Mouse (Mus musculus) heart, embryonic 14.5 days (tissue): ENCODE measurements at regions not wholly inside any gene's neighbourhood (a gene's known extent, or its start where the extent isn't known, plus 50 kb on each side); places are given as distances from the start of the nearest gene placed in this dataset.
"Not testable (repeated sequence)": the region's sequence is repeated elsewhere in the genome, so short reads cannot be mapped to it uniquely, and the experiment has no call there.

Experiments
- ATAC-seq: fragments of 200-750 bp; cut with Nextera tagmentation; 2 replicates; pipeline ENCODE4 v1.8.0; 2017; ENCODE audit warnings: low read depth, moderate TSS enrichment; ENCODE audit not compliant: insufficient number of reproducible peaks, insufficient read depth, low FRiP score
- H3K27ac ChIP-seq, 2 experiments: fragments of 200-500 bp in 1 of 2; fragments of 300-500 bp in 1 of 2; sonication (generic) in 1 of 2; replicated peaks in 1 of 2; 2 replicates each; pipeline ENCODE4 v1.5.1; 2012 to 2014; ENCODE audit warnings: low read depth in 2 of 2, low read length in 2 of 2, control low read depth in 1 of 2, mild to moderate bottlenecking in 1 of 2, mixed read lengths in 1 of 2; ENCODE audit not compliant: control insufficient read depth in 1 of 2, insufficient read depth in 1 of 2
- H3K27me3 ChIP-seq: fragments of 300-500 bp; sonication (generic); 2 replicates; pipeline ENCODE4 v1.6.1; 2014; ENCODE audit warnings: mild to moderate bottlenecking, low read length, control low read depth; ENCODE audit not compliant: control insufficient read depth, insufficient read depth
- H3K36me3 ChIP-seq: fragments of 300-500 bp; sonication (generic); 2 replicates; pipeline ENCODE4 v1.6.1; 2014; ENCODE audit warnings: mild to moderate bottlenecking, control low read depth, low read length, mixed read lengths; ENCODE audit not compliant: control insufficient read depth, insufficient read depth
- H3K4me1 ChIP-seq, 2 experiments: fragments of 200-500 bp in 1 of 2; fragments of 300-500 bp in 1 of 2; sonication (generic) in 1 of 2; 2 replicates each; pipeline ENCODE4 v1.6.1; 2012 to 2014; ENCODE audit warnings: low read length in 2 of 2, control low read depth in 1 of 2, mixed read lengths in 1 of 2; ENCODE audit not compliant: control insufficient read depth in 2 of 2, insufficient read depth in 2 of 2
- H3K4me2 ChIP-seq: fragments of 300-500 bp; sonication (generic); 2 replicates; pipeline ENCODE4 v1.6.1; 2014; ENCODE audit warnings: mild to moderate bottlenecking, low read length
- H3K4me3 ChIP-seq, 2 experiments: fragments of 200-500 bp in 1 of 2; fragments of 300-500 bp in 1 of 2; sonication (generic) in 1 of 2; 2 replicates each; pipeline ENCODE4 v1.5.1; 2012 to 2014; ENCODE audit warnings: low read length in 2 of 2, mild to moderate bottlenecking in 2 of 2, control low read depth in 1 of 2, low read depth in 1 of 2, moderate library complexity in 1 of 2; ENCODE audit not compliant: control insufficient read depth in 1 of 2, insufficient read depth in 1 of 2
- H3K9ac ChIP-seq: fragments of 300-500 bp; sonication (generic); 2 replicates; pipeline ENCODE4 v1.6.1; 2014; ENCODE audit warnings: mild to moderate bottlenecking, low read length
- H3K9me3 ChIP-seq: fragments of 300-500 bp; sonication (generic); 2 replicates; pipeline ENCODE4 v1.6.1; 2016; ENCODE audit warnings: low read length, control low read depth; ENCODE audit not compliant: control insufficient read depth
- WGBS: fragments of 180-500 bp; shearing (Covaris S2); extraction: QIAGEN DNeasy Blood & Tissue Kit; methylation state at CpG from one replicate; pipeline ENCODE4 v1.1.7; 2014; 5-methylcytosine and 5-hydroxymethylcytosine counted together

GRCm38 (mm10) chr1:105934171-105934570 lies 56.0 kb upstream of the Zcchc2 start:
- WGBS: 82% methylated on average over 2 of the region's 2 CpGs
- not testable (repeated sequence) for H3K4me3 ChIP-seq, H3K9ac ChIP-seq, H3K4me1 ChIP-seq, H3K4me2 ChIP-seq, H3K9me3 ChIP-seq, H3K27ac ChIP-seq, H3K27me3 ChIP-seq, ATAC-seq, H3K36me3 ChIP-seq
